Mouse (Mus musculus) liver, postnatal 0 days (tissue): ENCODE data around the gene Ptpn7. TPM values are rescaled to one million over a fixed set of nuclear protein-coding genes. Genes with fewer than 3 reads are reported as not detected.
A peak's percentile ranks its signal among the peaks of the same experiment; 100 is the strongest.

ENCODE experiments used
- ATAC-seq: fragments of 200-750 bp; cut with Nextera tagmentation; 2 replicates; pipeline ENCODE4 v1.8.0; 2017; ENCODE audit warnings: mild to moderate bottlenecking, moderate library complexity
- DNase-seq: peaks from one replicate; pipeline ENCODE4 v3.0.0-alpha.2; 2016
- H3K27ac ChIP-seq: fragments of 300-500 bp; sonication (generic); 2 replicates; pipeline ENCODE4 v1.5.1; 2014; ENCODE audit warnings: antibody characterized with exemption, moderate library complexity, mild to moderate bottlenecking, low read depth
- H3K27me3 ChIP-seq: fragments of 300-500 bp; sonication (generic); 2 replicates; pipeline ENCODE4 v1.6.1; 2014; ENCODE audit warnings: low read length, control low read depth, mixed read lengths; ENCODE audit not compliant: insufficient read depth
- H3K36me3 ChIP-seq: fragments of 300-500 bp; sonication (generic); replicated peaks from 2 replicates; pipeline ENCODE4 v1.6.1; 2014; ENCODE audit warnings: mild to moderate bottlenecking, control low read depth, low read length, moderate library complexity, mixed read lengths; ENCODE audit not compliant: insufficient read depth
- H3K4me1 ChIP-seq: fragments of 300-500 bp; sonication (generic); 2 replicates; pipeline ENCODE4 v1.6.1; 2014; ENCODE audit warnings: antibody characterized with exemption, mild to moderate bottlenecking, control low read depth; ENCODE audit not compliant: insufficient read depth
- H3K4me2 ChIP-seq: fragments of 300-500 bp; sonication (generic); 2 replicates; pipeline ENCODE4 v1.6.1; 2014; ENCODE audit warnings: low read depth, mild to moderate bottlenecking, low read length, moderate library complexity, mixed read lengths
- H3K4me3 ChIP-seq: fragments of 300-500 bp; sonication (generic); 2 replicates; pipeline ENCODE4 v1.5.1; 2014; ENCODE audit warnings: low read depth, low read length
- H3K9ac ChIP-seq: fragments of 300-500 bp; sonication (generic); replicated peaks from 2 replicates; pipeline ENCODE4 v1.6.1; 2014; ENCODE audit warnings: mild to moderate bottlenecking, moderate library complexity
- H3K9me3 ChIP-seq: fragments of 300-500 bp; sonication (generic); 2 replicates; pipeline ENCODE4 v1.6.1; 2016; ENCODE audit warnings: mild to moderate bottlenecking, control low read depth, low read length, mixed read lengths
- CTCF ChIP-seq: sonication (generic); IDR thresholded peaks from 2 replicates; pipeline ENCODE4 v1.5.1; 2016; ENCODE audit warnings: antibody characterized with exemption, low read depth
- EP300 ChIP-seq: IDR thresholded peaks from 2 replicates; pipeline ENCODE4 v1.6.1; 2016; ENCODE audit warnings: antibody characterized with exemption, low read depth, mild to moderate bottlenecking
- WGBS: fragments of 180-500 bp; shearing (Covaris S2); extraction: QIAGEN DNeasy Blood & Tissue Kit; methylation state at CpG from one replicate; pipeline ENCODE4 v1.1.7; 2014; ENCODE audit not compliant: insufficient replicate concordance; 5-methylcytosine and 5-hydroxymethylcytosine counted together
- polyA plus RNA-seq: library from polyadenylated mRNA; unstranded; fragments of >200 nt; fragmentation: Nextera tagmentation; extraction: Ambion mirVana; gene quantifications from 2 replicates; pipeline ENCODE4 v1.2.1, GENCODE M21; 2015

The Ptpn7 gene
- polyA plus RNA-seq, 1 experiment from 2014 or later: 6.7 TPM

DNA sequence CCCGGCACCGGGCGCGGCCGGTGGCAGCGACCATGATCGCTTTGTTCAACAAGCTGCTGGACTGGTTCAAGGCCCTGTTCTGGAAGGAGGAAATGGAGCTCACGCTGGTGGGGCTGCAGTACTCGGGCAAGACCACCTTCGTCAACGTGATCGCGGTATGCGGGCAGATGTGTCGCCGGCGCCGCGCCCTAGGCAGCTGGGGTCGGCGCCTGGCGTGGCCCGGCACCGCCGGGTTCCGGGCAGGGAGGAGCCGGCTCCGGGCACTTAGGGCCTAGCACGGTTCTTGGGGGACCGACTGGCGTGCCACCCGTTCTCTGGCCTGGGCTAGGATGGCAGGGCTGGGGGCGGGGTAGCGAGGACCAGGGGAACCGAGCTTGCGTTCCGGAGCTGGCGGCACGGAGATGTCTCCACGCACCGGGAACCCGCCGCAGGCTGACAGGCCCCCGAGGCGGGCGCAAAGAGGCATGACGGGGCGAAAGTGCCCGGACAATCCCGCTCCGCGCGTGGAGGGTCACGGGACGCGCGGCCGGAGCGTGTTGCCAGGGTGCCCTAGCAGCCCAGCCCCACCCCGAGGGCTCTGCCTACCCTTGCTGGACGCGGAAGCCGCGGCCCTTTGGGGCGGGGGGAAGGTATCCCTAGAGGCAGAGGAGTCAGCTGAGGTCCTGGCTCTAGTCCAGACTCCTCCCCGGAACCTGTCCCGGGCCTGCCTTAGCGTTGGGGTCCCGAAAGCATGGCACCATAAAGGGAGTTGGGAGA lies 14.6 kb downstream of the Ptpn7 start:
- H3K9ac ChIP-seq: peak overlapping the region; percentile 80
- TF ChIP-seq EP300: no peak
- TF ChIP-seq CTCF: no peak
- no peaks in the 10 kb centered on the region for H3K9me3 ChIP-seq
- H3K4me3 ChIP-seq: peak overlapping the region; percentile 88
- DNase-seq: peak; percentile 89
- peaks cover 5% of the 10 kb centered on the region; the same call in 1 of the 2 replicates for H3K36me3 ChIP-seq
- ATAC-seq: peak; percentile 70
- peak overlapping the region; percentile 78 for H3K27ac ChIP-seq
- H3K4me2 ChIP-seq: peak overlapping the region; percentile 82
- WGBS: under 1% methylated on average over 61 of the region's 69 CpGs
- no peaks in the 10 kb centered on the region for H3K27me3 ChIP-seq
- peaks cover 13% of the 10 kb centered on the region for H3K4me1 ChIP-seq

- H3K9me3 ChIP-seq: no peaks in the 10 kb centered on the region
- H3K4me2 ChIP-seq: peak overlapping the region; percentile 82
- DNase-seq: no peak
- H3K4me3 ChIP-seq: peak overlapping the region; percentile 88
- peak overlapping the region; percentile 78 for H3K27ac ChIP-seq
- ATAC-seq: peak; percentile 33; the same call in 1 of the 2 replicates
- peak overlapping the region; percentile 80 for H3K9ac ChIP-seq
- no peak for TF ChIP-seq EP300
- TF ChIP-seq CTCF: no peak
- H3K27me3 ChIP-seq: no peaks in the 10 kb centered on the region
- peaks cover 13% of the 10 kb centered on the region for H3K4me1 ChIP-seq
- H3K36me3 ChIP-seq: peaks cover 5% of the 10 kb centered on the region; the same call in 1 of the 2 replicates
- 7% methylated on average over 7 of the region's 7 CpGs for WGBS
Observed at GRCm38 (mm10) chr1:135147702-135148058, 15.2 kb downstream of the Ptpn7 start.

DNA sequence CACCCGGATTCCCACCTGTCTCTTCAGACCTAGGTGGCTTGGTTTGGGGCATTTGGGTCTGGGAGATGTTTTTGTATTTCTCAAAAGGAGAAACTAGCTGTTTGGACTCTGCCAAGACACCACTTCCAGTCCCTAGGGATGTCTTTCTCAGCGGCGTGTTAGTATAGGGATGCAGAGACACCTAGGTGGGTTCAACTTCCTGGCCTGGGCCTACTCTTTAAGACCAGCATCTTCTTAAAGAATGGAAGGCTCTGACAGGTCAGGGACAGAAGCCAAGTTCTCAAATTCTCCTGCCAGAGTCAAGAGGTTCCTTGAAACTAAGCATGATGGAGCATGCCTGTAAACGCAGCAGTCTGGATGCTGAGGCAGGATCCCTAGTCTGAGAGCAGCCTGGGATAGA lies 16.0 kb downstream of the Ptpn7 start:
- 74% methylated on average over 4 of the region's 4 CpGs for whole genome bisulfite sequencing
- Histone ChIP-seq H3K27me3 (no peaks in the 10 kb centered on the region), H3K4me1 (peaks cover 13% of the 10 kb centered on the region), H3K4me2 (peak overlapping the region; percentile 82), H3K9me3 (no peaks in the 10 kb centered on the region), H3K27ac (no peak overlapping the region), H3K4me3 (peak overlapping the region; percentile 88), H3K36me3 (peaks cover 3% of the 10 kb centered on the region; the same call in 1 of the 2 replicates), H3K9ac (no peak overlapping the region)
- no peak for ATAC-seq
- TF ChIP-seq CTCF: no peak
- no peak for TF ChIP-seq EP300
- no peak for DNase-seq

DNA sequence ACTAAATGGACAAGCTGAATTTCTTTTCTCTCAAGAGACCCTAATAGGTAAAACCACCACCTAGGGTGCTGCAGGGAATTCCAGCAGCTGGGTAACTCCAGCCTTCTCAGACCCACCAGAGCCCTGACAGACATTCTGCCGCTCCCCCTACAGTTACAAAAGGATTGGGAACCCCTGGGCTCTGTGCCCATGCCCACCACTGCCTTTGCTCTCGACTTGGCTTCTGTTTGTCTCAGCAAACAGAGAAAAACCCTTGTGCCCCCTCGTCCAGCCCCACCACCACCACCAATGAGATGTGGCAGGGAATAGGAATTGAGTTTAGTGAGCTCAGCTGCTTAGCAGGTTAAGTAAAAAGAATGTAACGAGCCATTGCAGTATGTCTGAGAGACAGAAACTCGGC lies 16.5 kb downstream of the Ptpn7 start:
- Histone ChIP-seq H3K27ac (no peak overlapping the region), H3K9ac (no peak overlapping the region), H3K9me3 (no peaks in the 10 kb centered on the region), H3K27me3 (no peaks in the 10 kb centered on the region), H3K4me3 (no peak overlapping the region), H3K4me1 (peaks cover 13% of the 10 kb centered on the region), H3K4me2 (no peak overlapping the region), H3K36me3 (no peaks in the 10 kb centered on the region; the same call in 1 of the 2 replicates)
- TF ChIP-seq CTCF (no peak), EP300 (no peak)
- WGBS: 68% methylated on average over 5 of the region's 5 CpGs
- ATAC-seq (no peak), DNase-seq (no peak)

DNA sequence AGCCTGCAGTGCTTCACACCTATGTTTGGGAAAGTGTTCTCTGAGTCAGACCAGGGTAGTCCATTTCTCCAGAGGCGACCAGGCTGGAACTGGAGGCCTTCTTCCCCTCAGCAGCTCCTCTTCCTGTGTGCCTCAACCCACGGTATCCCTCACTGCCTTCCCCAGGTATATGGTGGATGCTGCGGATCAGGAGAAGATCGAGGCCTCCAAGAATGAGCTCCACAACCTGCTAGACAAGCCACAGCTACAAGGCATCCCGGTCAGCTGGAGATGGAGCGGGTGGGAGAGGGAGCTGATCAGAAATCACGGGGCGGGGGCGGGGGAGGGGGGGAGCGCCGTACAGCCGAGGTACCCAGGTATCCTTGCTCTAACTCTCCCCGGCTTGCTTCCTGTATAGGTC lies 21.5 kb downstream of the Ptpn7 start:
- Histone ChIP-seq H3K27me3 (no peaks in the 10 kb centered on the region), H3K9me3 (no peaks in the 10 kb centered on the region), H3K27ac (no peak overlapping the region), H3K9ac (no peak overlapping the region), H3K36me3 (peaks cover 14% of the 10 kb centered on the region), H3K4me3 (no peak overlapping the region), H3K4me2 (peak overlapping the region; percentile 54), H3K4me1 (peaks cover 5% of the 10 kb centered on the region)
- DNase-seq (no peak), ATAC-seq (no peak)
- 43% methylated on average over 12 of the region's 13 CpGs for WGBS
- TF ChIP-seq EP300 (no peak), CTCF (no peak)

DNA sequence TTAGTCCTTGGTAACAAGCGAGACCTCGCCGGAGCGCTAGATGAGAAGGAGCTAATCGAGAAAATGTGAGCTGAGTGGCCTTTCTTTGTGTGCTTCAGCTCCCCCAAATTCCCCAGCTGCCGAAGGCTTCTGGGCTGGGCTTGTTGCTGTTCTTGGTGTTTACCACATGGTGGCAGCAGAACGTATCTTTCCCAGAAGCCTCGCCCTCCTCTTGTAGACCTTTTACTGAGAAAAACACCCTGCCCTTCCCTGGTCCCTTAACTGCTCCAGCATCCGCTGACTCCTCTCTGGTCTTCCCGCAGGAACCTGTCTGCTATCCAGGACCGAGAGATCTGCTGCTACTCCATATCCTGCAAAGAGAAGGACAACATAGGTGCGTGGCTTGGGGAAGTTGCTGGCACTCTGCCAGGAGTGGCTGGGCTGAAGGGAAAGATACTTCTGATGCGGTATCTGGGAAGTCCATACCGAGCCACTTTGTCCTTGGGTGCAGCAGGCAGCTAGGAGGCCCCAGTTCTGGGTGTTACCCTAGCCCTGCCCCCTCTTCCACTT lies 22.0 kb downstream of the Ptpn7 start:
- no peak for TF ChIP-seq EP300
- TF ChIP-seq CTCF: peak; percentile 91
- H3K9me3 ChIP-seq: no peaks in the 10 kb centered on the region
- peaks cover 14% of the 10 kb centered on the region for H3K36me3 ChIP-seq
- H3K27ac ChIP-seq: peak overlapping the region; percentile 79; the same call in 1 of the 2 replicates
- peaks cover 5% of the 10 kb centered on the region for H3K4me1 ChIP-seq
- WGBS: 9% methylated on average over 14 of the region's 14 CpGs
- ATAC-seq (peak; percentile 93), DNase-seq (peak; percentile 82)
- H3K27me3 ChIP-seq: no peaks in the 10 kb centered on the region
- H3K4me3 ChIP-seq: 0 out of 2 replicates have a peak overlapping the region, but pooled peaks have one; percentile 8
- no peak overlapping the region for H3K9ac ChIP-seq
- H3K4me2 ChIP-seq: peak overlapping the region; percentile 54
